Mouse (Mus musculus) layer of hippocampus, adult 8-10 months (tissue): ENCODE data around the gene Cd3e. TPM values are rescaled to one million over a fixed set of nuclear protein-coding genes. Genes with fewer than 3 reads are reported as not detected.
"Not testable (repeated sequence)": the region's sequence is repeated elsewhere in the genome, so short reads cannot be mapped to it uniquely, and the experiment has no call there.

Experiments
- DNase-seq, 2 experiments: peaks; one replicate each; pipeline ENCODE4 v3.0.0; 2022; ENCODE audit warnings: low spot score in 2 of 2
- total RNA-seq, 4 experiments: library from RNA; stranded (reverse); gene quantifications; 2 replicates each; pipeline ENCODE4 v1.2.4; 2022

The Cd3e gene
- under 1 TPM in 2 of 4 experiments, not detected in 2; 0.27 to 0.33 TPM for total RNA-seq

DNA sequence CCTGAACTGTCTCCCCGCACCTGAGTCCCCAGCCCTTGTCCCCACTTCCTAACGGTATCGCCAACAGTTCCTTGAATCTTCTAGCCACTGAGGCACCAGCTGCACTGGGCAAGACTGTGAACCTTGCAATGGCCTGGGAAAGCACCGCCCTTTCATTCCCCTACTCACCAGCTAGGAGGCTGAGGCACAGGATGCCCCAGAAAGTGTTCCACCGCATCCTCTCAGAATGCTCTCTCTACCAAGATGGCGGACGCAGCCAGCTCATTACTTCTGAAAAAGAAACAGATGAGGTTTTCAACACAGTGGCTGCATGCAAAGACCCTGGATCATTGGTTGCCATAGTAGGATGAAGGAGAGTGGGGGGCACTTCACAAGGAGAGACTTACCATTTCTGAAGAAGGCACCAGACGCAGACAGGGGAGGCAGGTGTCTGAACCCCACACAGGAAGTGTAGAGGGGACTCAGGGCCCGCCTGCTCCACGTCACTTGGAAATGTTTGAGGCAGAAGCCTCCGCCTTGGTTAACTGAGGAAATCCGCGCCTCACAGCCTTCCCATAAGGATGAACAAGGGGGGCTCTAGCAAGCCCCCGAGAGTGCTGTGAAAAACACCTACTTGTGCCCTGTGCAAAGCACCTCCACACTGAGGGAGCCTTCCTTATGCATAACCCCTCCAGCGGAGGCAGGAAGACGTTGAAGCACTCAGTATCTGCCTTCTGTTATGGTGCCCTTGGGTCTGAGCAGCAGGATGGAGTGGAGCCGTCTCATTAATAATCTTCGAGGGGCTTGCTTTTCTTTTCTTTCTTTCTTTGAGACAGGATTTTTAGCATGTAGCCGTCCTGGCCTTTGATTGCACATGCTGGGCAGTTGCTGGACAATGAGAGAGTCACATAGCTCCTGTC lies at the start of gene Cd3e:
Gene Cd3e (minus strand): TSS at position 448 of the 899 bp plus-strand sequence.
- no peak for DNase-seq

DNA sequence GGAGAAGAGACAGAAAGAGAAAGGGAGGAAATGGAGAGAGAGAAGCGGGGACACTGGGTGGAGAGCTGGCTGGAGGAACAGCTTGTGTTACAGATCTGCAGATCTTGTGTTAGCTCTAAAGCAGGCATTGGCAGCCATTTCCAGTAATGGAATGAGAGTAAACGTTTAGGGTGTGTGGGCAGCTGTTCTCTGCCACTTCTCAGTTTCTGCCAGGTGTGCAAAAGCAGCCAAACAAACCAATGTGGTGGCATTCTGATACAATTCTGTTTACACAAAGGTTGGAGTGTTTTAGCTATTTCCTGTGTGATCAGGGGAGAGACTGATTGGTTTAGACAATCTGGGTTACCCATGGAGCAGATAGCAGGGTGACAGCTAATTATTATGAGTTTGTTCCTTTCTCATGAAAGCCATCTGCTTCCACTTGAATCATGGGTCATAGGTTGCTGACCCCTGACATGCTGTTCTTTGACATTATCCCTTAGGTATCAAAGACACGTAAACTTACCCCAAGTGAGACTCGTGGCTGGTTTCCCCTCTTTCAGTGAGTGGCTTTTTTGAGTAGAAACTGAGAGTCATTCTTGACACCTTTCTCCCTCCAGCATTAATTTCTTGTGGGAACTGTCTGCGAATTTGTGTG lies 49.0 kb upstream of the Cd3e start:
- DNase-seq = no peak

DNA sequence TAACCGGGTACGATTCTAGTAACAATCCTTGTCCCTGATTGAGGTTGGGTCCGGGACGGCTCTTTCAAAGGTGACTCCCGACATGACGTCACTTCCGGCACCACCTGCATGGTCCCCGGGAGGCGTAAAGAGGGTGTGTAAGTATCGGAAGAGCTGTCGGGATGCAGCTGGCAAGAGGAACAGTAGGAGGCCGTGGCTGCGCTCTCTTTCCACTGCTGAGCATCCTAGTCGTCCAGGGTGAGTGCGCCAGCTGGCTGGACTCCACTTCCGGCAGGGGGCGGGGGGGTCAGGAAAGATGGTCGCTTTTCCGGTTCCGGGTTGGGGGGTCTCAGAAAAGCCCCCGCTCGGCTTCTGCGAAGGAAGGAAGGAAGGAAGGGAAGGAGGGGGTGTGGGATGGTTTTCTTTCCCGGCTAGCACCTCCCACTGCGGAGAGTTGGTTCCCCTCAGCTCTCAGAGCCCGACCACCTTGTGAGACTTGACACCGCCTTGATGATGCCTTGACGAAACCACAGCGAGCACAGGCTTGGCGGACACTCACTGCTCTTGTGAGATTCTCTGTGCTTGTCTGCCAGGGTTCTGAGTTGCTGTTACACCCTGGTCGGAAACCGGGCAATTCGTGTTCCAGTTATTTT lies 45.8 kb upstream of the Cd3e start, which contains the start of gene Mpzl3:
Gene Mpzl3 (plus strand): TSS at position 105 of the 632 bp plus-strand sequence.
- peak; percentile 75 to 87 for DNase-seq

DNA sequence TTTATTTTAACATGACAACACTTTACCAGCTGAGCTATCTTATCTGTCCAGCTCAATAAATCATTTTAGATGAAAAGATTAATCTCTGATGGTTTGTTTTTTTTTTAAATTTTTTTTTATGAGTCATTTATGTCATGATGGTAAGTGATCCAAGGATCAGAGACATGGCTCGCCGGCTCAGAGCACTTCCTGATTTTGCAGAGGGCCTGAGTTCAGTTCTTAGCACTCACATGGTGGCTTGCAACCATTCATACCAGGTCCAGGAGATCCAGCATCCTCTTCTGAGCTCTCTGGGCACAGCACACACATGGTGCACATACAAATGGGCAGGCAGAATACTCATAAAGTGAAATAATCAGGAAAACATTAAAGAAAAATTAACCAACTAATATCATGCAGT lies 40.9 kb upstream of the Cd3e start:
- no peak for DNase-seq

DNA sequence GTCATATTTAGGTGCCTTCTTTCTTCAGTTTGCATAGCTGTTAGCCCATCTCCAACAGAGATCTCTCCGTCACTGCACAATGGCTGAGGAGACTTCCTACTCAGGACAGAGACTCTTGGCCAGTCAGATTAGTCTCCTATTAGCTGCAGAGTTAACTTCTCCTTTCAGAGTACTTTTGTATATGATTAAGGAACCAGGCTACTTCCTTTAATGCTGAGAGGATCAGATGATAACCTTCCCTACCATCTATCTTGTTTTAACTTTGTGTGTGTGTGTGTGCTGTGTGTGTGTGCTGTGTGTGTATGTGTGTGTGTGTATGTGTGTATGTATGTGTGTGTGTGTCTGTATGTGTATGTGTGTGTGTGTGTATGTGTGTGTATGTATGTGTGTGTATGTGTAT lies 40.3 kb upstream of the Cd3e start:
- DNase-seq = no peak

DNA sequence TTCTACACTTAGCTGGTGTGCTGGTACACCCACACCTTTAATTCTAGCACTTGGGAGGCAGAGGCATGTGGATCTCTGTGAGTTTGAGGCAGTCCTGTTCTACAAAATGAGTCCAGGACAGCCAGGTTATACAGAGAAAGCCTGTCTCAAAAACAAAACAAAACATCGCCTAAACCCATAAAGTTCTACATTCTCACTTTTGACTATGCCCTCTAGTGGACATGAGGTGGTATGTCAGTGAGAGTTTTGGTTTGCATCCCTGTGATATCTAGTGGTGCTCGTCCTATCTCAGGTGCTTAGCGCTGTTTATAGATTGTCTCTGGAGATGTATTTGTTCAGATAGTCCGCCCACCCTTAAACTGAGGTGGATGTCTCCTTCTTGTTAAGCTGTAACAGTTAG lies 39.1 kb upstream of the Cd3e start:
- DNase-seq = no peak

DNA sequence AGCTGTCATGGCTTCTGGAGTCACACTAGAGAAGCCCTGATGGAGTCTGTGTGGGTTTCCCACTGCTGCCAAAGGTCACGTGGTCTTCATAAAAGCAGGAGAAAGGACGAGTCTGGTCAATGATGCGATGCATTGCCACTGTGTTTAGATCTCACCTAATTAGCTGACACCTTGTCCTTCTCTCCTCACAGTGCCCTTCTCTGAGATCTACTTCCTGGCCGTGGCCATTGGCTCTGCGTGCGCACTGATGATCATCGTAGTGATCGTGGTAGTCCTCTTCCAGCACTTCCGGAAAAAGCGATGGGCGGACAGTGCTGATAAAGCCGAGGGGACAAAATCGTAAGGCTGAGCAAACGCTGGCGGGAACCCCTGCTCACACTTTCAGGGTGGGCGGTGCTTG lies 37.5 kb upstream of the Cd3e start:
- DNase-seq = no peak

DNA sequence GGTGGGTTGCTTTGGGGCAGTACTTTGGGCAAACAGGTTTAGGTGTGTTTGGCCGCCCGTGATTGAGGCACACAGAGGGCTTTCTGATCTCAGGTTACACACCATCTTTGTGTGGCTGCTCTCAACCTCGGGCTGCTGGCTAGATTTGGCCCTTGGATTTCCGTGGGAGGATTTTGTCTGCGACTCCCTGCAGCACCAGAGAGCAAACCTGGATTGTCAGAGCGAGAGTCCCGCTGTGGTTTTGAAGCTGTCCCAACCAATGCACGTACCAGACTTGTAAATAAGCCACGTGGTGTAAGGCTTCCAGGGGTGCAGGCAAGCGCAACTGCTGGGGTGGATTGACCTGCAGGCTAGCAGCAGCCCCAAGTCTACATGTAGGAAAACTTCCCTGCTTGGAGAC lies 33.5 kb upstream of the Cd3e start:
- no peak for DNase-seq

DNA sequence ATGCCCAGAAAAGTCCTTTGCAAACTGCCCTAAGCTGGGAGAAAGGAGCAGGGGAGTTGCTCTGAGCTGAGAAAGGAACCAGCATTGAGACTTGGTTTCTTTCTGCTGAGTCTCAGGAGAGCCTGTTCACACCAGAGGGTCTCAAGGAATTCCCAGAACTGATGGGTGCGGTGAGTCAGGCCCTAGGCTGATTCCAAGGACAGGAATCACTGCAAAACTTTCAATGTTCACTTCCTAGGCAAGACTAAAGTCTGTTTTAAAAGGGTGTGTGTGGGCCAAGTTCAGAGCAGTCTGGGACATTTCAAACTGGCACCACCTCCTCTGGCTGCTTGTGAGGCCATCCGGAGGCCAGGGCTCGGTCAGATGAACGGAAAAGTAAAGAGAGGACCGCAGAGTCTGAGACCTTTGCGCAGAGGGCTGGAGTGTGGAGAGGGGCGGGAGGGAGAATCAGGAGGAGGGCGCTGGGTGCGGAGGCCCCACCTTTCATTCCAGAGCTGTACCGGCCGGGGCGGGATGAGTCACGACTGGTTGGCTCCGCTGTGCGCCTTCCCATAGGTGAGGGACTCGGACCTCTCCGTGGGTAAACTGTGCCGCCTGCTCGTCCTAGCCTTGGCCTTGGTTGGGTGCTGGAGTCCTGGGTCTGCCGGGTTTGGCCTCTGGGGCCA lies 32.8 kb upstream of the Cd3e start:
- no peak for DNase-seq

DNA sequence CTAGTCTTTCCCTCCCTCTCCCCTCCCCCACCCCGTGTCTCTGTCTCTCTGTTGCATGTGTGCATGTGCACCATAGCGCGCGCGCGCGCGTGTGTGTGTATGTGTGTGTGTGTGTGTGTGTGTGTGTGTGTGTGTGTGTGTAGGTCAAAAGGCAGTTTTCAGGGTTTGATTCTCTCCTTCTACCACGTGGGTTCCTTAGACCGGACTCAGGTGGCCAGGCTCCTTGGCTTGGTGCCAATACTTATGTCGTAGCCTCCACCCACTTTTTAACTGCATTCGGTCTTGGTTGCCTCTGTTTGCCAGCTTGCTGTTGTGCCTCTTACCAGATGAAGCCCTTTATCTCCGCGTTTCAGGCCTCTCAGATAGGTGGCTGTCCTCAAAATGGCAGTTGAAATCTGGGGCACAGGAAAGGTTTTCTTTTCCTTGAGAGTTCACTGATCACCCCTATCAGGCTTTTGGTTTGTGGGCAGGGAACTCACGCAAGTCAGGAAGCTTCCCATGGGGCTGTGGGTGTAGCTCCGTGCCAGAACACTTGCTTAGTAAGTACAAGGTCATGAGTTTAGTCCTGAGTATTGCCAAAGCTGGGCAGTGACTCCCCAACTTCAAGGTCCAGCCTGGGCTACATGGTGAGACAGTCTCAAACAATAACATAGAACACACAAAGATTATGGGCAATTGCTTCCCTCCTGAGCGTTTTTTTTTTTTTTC lies 31.9 kb upstream of the Cd3e start:
- DNase-seq = no peak

DNA sequence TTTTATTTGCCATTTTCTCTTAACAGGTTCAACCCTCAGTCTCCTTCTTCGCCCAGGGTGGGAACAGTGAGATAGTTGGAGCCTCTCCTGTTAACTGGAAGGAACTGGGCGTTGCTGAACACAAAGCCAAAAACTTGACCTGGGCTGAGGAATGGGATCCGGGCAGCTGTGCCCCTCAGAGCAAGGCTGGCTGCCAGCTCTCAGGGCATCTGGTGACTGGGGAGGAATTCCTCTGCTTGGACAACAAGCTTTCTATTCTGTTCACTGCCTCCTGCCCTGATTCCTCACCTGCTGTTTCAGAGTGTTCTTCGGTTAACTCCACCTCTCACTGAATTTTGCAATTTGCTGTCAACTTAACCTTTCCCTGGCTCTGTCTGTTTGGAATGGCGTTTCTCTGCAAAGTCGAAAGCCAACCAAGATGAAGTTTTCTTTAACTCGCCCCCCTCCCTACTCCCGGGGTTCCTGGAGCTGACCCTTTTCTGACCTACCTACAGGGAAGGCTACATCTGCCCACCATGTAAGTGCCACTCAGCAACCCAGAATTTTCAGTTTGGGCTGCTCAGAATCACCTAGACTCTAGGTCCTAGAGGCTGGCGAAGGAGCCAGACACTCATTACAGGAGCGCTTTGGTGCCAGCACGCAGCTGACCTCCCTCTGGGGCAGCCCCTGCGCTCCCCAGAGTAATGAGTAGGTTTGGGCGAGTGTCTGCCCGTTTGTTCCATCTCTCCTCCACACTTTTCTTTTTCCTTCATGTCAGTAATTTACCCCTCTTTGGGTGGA lies 30.8 kb upstream of the Cd3e start:
- no peak for DNase-seq

DNA sequence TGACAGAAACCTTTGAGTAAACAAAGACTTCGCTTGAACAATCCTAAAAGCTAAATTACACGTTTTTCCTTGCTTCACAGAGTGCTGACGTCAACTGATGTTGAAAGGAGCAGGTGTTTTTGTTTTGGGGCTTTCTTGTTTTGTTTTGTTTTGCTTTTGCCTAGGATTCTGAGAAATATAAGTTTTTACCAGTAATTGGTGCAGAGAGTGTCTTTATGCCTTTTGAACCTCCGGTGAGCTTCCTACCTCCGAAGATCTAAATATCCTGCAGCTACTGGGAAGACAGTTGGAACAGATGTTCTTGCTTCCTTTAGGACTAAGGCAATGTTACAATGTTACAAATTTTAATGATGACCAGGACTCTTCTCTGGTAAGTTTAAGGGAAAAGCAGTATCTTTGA lies 30.1 kb upstream of the Cd3e start, which contains the start of gene Mpzl2:
Gene Mpzl2 (plus strand): TSS at position 301 of the 400 bp plus-strand sequence.
- no peak for DNase-seq

DNA sequence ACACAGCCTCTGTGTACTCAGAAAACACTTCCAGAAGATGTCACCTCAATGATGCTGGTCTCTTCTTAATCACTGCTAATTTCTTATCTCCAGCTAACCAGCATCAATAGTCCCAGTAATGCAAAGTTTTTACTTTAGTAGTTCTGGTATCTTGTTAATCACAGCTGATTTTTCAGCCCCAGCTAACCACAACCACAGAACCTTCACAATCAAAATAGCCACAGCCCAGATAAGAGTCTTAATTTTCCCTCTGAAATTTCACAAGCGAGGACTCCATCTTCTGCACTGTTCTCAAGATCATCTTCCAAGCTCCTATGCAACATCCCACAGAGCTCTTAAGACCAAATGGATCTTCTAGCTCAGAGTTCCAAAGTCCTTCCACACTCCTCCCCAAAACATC lies 28.4 kb upstream of the Cd3e start:
- not testable (repeated sequence) for DNase-seq

DNA sequence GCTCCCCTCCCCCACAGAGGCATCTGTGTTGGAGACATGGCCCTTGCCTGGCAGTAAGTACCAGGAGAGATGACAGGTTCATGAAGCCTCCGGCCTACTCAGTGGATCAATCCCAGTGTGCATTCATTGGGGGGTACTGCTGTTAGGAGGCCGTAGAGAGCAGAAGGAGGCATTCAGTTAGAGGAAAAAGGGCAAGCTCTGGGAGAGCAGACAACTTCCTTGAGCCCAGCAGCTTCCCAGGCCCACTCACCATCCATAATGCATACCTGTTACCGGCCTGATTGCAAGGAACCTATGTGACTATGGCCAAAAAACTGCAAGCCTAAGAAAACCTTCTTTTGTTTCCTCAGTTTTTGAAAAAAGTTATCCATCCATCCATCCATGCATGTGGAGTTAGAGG lies 25.1 kb upstream of the Cd3e start:
- DNase-seq = no peak

DNA sequence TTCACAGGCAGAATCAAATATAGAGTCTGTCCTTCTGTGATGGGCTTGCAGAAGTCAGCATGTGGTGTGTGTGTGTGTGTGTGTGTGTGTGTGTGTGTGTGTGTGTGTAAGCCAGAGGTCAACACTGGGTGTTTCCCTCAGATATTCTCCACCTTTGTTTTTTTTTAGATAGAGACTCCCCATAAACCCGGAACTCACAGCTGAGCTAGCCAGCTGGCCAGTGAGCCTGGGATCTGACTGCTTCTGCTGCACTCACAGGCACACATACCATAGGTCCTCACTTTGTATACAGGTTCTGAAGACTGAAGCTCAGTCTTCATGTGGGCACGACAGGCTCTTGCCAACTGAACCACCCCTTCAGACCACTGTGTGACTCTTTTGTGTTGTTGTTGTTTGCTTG lies 22.8 kb upstream of the Cd3e start:
- DNase-seq = no peak

DNA sequence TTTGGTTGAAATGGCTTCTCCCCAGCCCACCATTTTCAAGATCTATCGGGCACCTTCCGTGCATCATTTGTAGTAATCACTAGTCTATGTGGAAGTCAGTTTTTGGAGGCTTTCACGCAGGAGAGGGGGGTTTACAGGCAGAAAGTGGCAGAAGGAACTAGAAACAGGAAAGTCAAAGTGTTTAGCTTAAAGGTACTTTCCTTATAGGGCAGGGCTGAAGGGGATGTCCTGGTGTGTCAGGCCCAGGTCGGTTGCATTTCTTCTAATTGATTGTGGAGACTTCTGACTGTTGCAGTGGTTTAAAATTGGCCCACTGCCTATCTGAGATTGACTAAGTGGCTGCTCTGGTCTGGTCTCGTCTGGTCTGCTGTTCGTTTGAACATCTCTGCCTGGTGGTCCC lies 20.9 kb upstream of the Cd3e start:
- no peak for DNase-seq

DNA sequence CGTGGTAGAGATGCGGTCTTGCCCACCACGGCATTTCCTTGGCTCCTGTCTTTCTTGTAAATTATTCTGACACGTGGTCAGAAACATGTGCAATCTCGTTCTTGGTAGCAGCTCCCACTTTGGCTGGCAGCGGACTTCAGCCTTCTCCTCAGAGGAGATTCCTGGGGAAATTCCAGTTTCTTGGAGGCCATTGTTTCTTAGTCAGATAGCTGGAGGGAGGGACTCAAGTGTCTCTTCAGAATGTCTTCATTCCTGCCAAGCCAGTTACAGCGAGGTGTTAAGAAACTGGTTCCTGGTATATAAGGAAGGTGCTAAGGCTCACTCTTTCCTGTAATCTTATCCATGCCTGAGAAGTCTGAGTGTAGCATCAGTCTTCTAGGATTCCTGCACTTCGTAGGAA lies 17.9 kb upstream of the Cd3e start:
- DNase-seq = no peak

DNA sequence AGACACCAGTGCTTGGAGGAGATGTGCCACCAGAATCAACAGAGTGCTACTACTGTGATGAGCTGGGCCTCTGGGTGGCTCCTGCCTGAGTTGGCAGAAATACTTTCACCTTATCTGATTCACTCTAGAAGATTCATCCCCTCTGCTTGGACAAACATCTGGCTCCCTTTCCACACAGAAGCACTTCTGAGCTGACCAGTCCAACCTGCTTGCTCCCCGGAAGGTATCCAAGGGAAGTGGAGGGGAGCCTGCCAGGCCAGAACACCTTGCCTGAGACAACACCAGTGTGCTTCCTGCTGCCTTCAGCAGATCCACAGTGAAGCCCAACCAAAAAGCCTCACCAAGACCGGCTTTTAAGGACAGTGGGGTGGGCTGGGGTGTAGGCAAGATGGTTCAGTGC lies 14.8 kb upstream of the Cd3e start:
- no peak for DNase-seq

DNA sequence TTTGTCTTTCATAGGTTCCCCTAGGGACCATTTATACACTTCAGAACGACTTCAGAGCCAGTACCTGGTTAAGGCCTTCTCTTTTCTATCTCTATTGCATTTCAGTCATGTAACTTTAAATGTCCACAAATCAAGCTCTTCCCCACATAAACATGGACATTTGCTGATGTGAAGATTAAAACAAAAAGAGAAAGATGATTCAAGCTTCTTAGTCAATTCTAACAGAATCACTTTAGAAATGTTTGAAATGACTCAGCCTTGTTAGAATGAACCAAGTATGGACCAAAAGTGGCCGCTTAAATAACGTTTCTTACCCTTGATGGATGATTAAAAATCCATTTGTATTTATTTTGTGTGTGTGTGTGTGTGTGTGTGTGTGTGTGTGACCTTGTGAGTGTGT lies 14.2 kb upstream of the Cd3e start:
- no peak for DNase-seq

DNA sequence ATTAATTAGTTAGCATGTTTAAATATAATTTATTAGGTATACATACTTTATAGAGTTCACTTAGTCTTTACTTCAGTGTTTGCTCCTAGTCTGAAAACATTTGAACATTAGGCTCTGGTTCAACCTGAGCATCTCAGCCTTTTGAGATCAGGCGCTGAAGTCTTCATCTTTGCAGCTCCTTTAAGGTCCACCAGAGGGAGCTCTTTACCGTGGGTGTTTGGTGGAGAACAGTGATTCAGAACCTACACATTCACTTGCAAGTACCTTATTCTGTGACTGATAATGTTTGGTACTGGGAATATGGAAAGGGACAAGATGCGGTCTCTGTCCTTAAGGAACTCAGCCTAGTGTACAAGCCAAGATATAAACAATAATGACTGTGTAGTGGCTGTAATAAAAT lies 13.4 kb upstream of the Cd3e start:
- peak; percentile 7 to 44 for DNase-seq
